In the genomic region with DNA sequence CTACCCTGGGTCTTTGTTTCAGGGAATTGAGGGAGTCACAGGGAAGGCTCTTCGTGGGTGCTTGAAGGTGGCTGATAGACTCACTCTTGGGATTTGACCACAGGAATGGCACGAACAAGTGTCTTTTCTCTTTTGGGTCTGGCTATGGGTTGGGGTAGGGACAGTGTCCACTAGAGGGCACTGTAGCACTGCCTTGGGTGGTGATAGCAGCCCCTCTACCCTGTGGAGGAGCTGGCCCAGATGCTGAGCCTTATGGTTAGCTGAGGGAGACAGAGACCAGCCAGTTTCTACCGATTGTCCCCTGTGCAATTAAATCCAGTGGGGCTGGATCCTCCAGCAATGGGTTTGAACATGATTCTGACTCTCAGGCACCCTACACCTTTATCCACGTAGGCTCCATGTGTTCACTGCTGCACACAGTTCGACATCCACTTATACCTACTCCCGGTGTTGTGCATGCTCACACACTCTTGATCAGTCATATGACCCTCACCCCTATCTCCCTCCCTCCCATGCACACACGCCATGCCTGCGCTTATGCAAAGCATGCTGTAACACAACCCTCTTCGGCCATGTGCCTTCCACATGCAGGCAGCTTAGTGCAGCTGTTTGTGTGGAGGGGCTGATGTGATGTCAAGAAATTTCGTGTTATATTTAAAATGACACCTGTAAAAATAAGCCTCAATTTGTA, we compare ENCODE assay signal across 8 mouse cellular contexts.
DNase-seq lines count a peak whose midpoint lies in the region; ATAC-seq lines count a peak whose summit lies in the region.

No protein-coding gene starts in this region.

- 55% methylated on average over 10 of the region's 10 CpGs for WGBS in forebrain, embryonic 12.5 days
- WGBS in hindbrain, embryonic 14.5 days = 58% methylated on average over 10 of the region's 10 CpGs
- WGBS in midbrain, embryonic 12.5 days = 62% methylated on average over 10 of the region's 10 CpGs

- intact Hi-C loops in left cerebral cortex, postnatal 25 days (cut with DNase I) = no loop called here

- peak; percentile 40 for DNase-seq in layer of hippocampus, adult 11-12 months (ENCODE audit: low spot score)
- no peak for DNase-seq in layer of hippocampus, adult 9-10 months (ENCODE audit: low spot score)
- DNase-seq in ZHBTc4 (ENCODE audit: low read depth, low spot score) = peak; percentile 73
- peak; percentile 55 for DNase-seq in hindbrain, embryonic 14.5 days (ENCODE audit: low spot score)
- peak; percentile 9 to 11 for DNase-seq in left cerebral cortex, postnatal 25 days (ENCODE audit: low spot score in 2 of 2)
- peak; percentile 8 for DNase-seq in thymus, postnatal 25 days

- no peak overlapping the region for H3K4me3 ChIP-seq in forebrain, embryonic 12.5 days (replicated peaks)
- H3K4me3 ChIP-seq in hindbrain, embryonic 14.5 days (replicated peaks; ENCODE audit: low read length) = no peak overlapping the region
- no peak overlapping the region for H3K4me3 ChIP-seq in midbrain, embryonic 12.5 days

- ATAC-seq in forebrain, embryonic 12.5 days (ENCODE audit: low FRiP score) = peak; percentile 94
- peak; percentile 86; the same call in 1 of the 2 replicates for ATAC-seq in hindbrain, embryonic 14.5 days (ENCODE audit: low FRiP score)
- peak; percentile 93 for ATAC-seq in midbrain, embryonic 12.5 days (ENCODE audit: low FRiP score, low read depth)

- no peak overlapping the region for H3K4me2 ChIP-seq in forebrain, embryonic 12.5 days
- no peak overlapping the region for H3K4me2 ChIP-seq in hindbrain, embryonic 14.5 days (replicated peaks)
- H3K4me2 ChIP-seq in midbrain, embryonic 12.5 days (replicated peaks) = no peak overlapping the region

- no peaks in the 10 kb centered on the region for H3K4me1 ChIP-seq in forebrain, embryonic 12.5 days
- H3K4me1 ChIP-seq in hindbrain, embryonic 14.5 days (replicated peaks; ENCODE audit: control insufficient read depth, insufficient read depth, low read length) = no peaks in the 10 kb centered on the region
- no peaks in the 10 kb centered on the region for H3K4me1 ChIP-seq in midbrain, embryonic 12.5 days

- no peak overlapping the region for H3K27ac ChIP-seq in forebrain, embryonic 12.5 days
- H3K27ac ChIP-seq in hindbrain, embryonic 14.5 days = no peak overlapping the region
- no peak overlapping the region for H3K27ac ChIP-seq in midbrain, embryonic 12.5 days (replicated peaks)

- no peaks in the 10 kb centered on the region for H3K27me3 ChIP-seq in forebrain, embryonic 12.5 days
- H3K27me3 ChIP-seq in hindbrain, embryonic 14.5 days (ENCODE audit: control insufficient read depth, insufficient read depth, low read length) = no peaks in the 10 kb centered on the region
- H3K27me3 ChIP-seq in midbrain, embryonic 12.5 days = no peaks in the 10 kb centered on the region

- H3K9ac ChIP-seq in forebrain, embryonic 12.5 days = no peak overlapping the region
- no peak overlapping the region for H3K9ac ChIP-seq in hindbrain, embryonic 14.5 days
- H3K9ac ChIP-seq in midbrain, embryonic 12.5 days (replicated peaks) = no peak overlapping the region

- H3K36me3 ChIP-seq in forebrain, embryonic 12.5 days (replicated peaks) = no peaks in the 10 kb centered on the region
- no peaks in the 10 kb centered on the region for H3K36me3 ChIP-seq in hindbrain, embryonic 14.5 days (replicated peaks; ENCODE audit: control insufficient read depth, insufficient read depth)
- H3K36me3 ChIP-seq in midbrain, embryonic 12.5 days = no peaks in the 10 kb centered on the region

- H3K9me3 ChIP-seq in forebrain, embryonic 12.5 days = no peaks in the 10 kb centered on the region
- H3K9me3 ChIP-seq in hindbrain, embryonic 14.5 days (ENCODE audit: control insufficient read depth, low read length) = no peaks in the 10 kb centered on the region
- no peaks in the 10 kb centered on the region for H3K9me3 ChIP-seq in midbrain, embryonic 12.5 days
